Comparison of ENCODE assay signal across 10 mouse cellular contexts in the genomic region with DNA sequence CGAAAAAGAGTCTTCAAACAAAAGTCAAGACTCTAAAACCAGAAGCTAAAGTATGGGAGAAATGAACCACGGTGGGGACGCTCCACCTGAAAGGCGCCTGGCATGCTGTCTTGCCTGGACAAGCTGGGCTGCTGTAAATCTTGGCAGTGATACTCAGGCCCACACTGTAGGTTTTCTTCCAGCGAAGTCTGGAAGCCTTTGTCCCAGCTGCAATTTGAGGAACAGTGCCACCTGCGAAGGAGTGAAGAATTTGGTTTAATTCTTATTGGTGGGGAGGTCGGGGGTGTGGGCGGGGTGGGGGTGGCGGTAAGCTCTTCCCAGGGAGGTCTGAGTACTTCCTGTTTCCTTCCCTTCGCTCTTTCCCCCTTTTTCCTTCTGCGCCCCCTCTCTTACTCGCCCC. TPM values are rescaled to one million over a fixed set of nuclear protein-coding genes. Genes with fewer than 3 reads are reported as not detected.
DNase-seq lines count a peak whose midpoint lies in the region; ATAC-seq and TF ChIP-seq lines count a peak whose summit lies in the region.
"Had no signal": no experiment of that assay in that cellular context is flagged by ENCODE, and none has a peak within 500 bp of the region (broad histone marks: within the 10 kb centered on the region; RNA-seq: fewer than 3 reads in every experiment).

No protein-coding gene starts in this region.

- H3K9me3 ChIP-seq in heart, embryonic 16.5 days (replicated peaks; ENCODE audit: control insufficient read depth, low read length) = peaks cover 2% of the 10 kb centered on the region; the same call in 1 of the 2 replicates
- no peaks in the 10 kb centered on the region for H3K9me3 ChIP-seq in hindbrain, embryonic 11.5 days (ENCODE audit: control insufficient read depth, low read length)
- no peaks in the 10 kb centered on the region for H3K9me3 ChIP-seq in midbrain, embryonic 12.5 days

- H3K79me2 ChIP-seq in heart, adult 2 months (replicated peaks; ENCODE audit: control insufficient read depth, insufficient read depth, low read length) = no peaks in the 10 kb centered on the region

- no peak for ATAC-seq in heart, embryonic 16.5 days (replicated peaks; ENCODE audit: extremely low read depth, insufficient read depth, low FRiP score)
- peak; percentile 28; the same call in 1 of the 2 replicates for ATAC-seq in hindbrain, embryonic 11.5 days (ENCODE audit: low FRiP score)
- peak; percentile 24; the same call in 1 of the 2 replicates for ATAC-seq in midbrain, embryonic 12.5 days (ENCODE audit: low FRiP score, low read depth)

- 0 out of 2 replicates have a peak, but pooled peaks cover 6% of the 10 kb centered on the region for H3K4me1 ChIP-seq in heart, embryonic 16.5 days (ENCODE audit: control insufficient read depth, insufficient read depth, low read length)
- no peaks in the 10 kb centered on the region for H3K4me1 ChIP-seq in heart, adult 2 months (ENCODE audit: control insufficient read depth, insufficient read depth, low read length)
- H3K4me1 ChIP-seq in hindbrain, embryonic 11.5 days (replicated peaks; ENCODE audit: control insufficient read depth, insufficient read depth, low read length) = no peaks in the 10 kb centered on the region
- peaks cover 14% of the 10 kb centered on the region for H3K4me1 ChIP-seq in midbrain, embryonic 12.5 days

- WGBS in heart, embryonic 16.5 days = 15% methylated on average over 10 of the region's 12 CpGs
- WGBS in heart, adult 2 months = 15% methylated on average over 9 of the region's 12 CpGs
- WGBS in hindbrain, embryonic 11.5 days = 10% methylated on average over 11 of the region's 12 CpGs
- 8% methylated on average over 8 of the region's 12 CpGs for WGBS in midbrain, embryonic 12.5 days

- no peak for TF ChIP-seq POLR2A in heart, adult 2 months (IDR thresholded peaks at IDR 0.05; ENCODE audit: insufficient read depth, low read depth, low read length)
- TF ChIP-seq POLR2A in brain, embryonic 14.5 days (IDR thresholded peaks at IDR 0.05; ENCODE audit: borderline replicate concordance, extremely low read depth, insufficient read depth, insufficient read length, poor library complexity, severe bottlenecking) = no peak

- peaks cover 64% of the 10 kb centered on the region for H3K27me3 ChIP-seq in heart, embryonic 16.5 days (ENCODE audit: control insufficient read depth, insufficient read depth, low read length)
- peaks cover 6% of the 10 kb centered on the region; the same call in 1 of the 2 replicates for H3K27me3 ChIP-seq in heart, adult 2 months (ENCODE audit: control insufficient read depth, insufficient read depth, low read length)
- peaks cover 52% of the 10 kb centered on the region for H3K27me3 ChIP-seq in hindbrain, embryonic 11.5 days (ENCODE audit: control insufficient read depth, insufficient read depth, low read length)
- peaks cover 82% of the 10 kb centered on the region for H3K27me3 ChIP-seq in midbrain, embryonic 12.5 days

- intact Hi-C loops in heart, adult 2 months (cut with DNase I) = no loop called here

- no peaks in the 10 kb centered on the region for H3K36me3 ChIP-seq in heart, embryonic 16.5 days (ENCODE audit: control insufficient read depth, insufficient read depth)
- no peaks in the 10 kb centered on the region for H3K36me3 ChIP-seq in heart, adult 2 months (ENCODE audit: control insufficient read depth, insufficient read depth, low read length)
- no peaks in the 10 kb centered on the region for H3K36me3 ChIP-seq in hindbrain, embryonic 11.5 days (ENCODE audit: control insufficient read depth, insufficient read depth, low read length)
- no peaks in the 10 kb centered on the region for H3K36me3 ChIP-seq in midbrain, embryonic 12.5 days

- no peak overlapping the region for H3K27ac ChIP-seq in heart, embryonic 16.5 days (ENCODE audit: low read length)
- H3K27ac ChIP-seq in heart, adult 2 months = no peak overlapping the region
- no peak overlapping the region for H3K27ac ChIP-seq in hindbrain, embryonic 11.5 days (ENCODE audit: low read depth, low read length)
- H3K27ac ChIP-seq in midbrain, embryonic 12.5 days (replicated peaks) = no peak overlapping the region; the same call in 1 of the 2 replicates

- peak overlapping the region; percentile 68 for H3K4me2 ChIP-seq in heart, embryonic 16.5 days (ENCODE audit: low read depth, low read length)
- H3K4me2 ChIP-seq in hindbrain, embryonic 11.5 days (replicated peaks; ENCODE audit: low read depth, low read length) = peak overlapping the region; percentile 47
- peak overlapping the region; percentile 66 for H3K4me2 ChIP-seq in midbrain, embryonic 12.5 days (replicated peaks)

- DNase-seq in heart, adult 2 months = no peak
- peak; percentile 70 for DNase-seq in brain, embryonic 14.5 days (ENCODE audit: low read depth)
- peak; percentile 25 for DNase-seq in hindbrain, embryonic 11.5 days (ENCODE audit: low spot score)
- no peak for DNase-seq in urinary bladder, postnatal 36 days (ENCODE audit: low spot score in 2 of 2)
- DNase-seq in ovary, adult 18-20 months (ENCODE audit: low spot score) = no peak
- no peak for DNase-seq in cerebellum, postnatal 14 days

- TF ChIP-seq EP300 in heart, adult 2 months (IDR thresholded peaks at IDR 0.05; ENCODE audit: insufficient read depth, low read depth, low read length) = no peak

- peak overlapping the region; percentile 44 for H3K4me3 ChIP-seq in heart, embryonic 16.5 days (ENCODE audit: low read length)
- no peak overlapping the region for H3K4me3 ChIP-seq in heart, adult 2 months
- peak overlapping the region; percentile 25; the same call in 1 of the 2 replicates for H3K4me3 ChIP-seq in hindbrain, embryonic 11.5 days (ENCODE audit: low read depth, low read length)
- peak overlapping the region; percentile 37 for H3K4me3 ChIP-seq in midbrain, embryonic 12.5 days

- H3K9ac ChIP-seq in heart, embryonic 16.5 days (ENCODE audit: low read length) = no peak overlapping the region
- H3K9ac ChIP-seq in heart, adult 2 months (ENCODE audit: low read depth, low read length) = no peak overlapping the region
- H3K9ac ChIP-seq in hindbrain, embryonic 11.5 days (ENCODE audit: low read depth, low read length) = no peak overlapping the region; the same call in 1 of the 2 replicates
- H3K9ac ChIP-seq in midbrain, embryonic 12.5 days (replicated peaks) = no peak overlapping the region; the same call in 1 of the 2 replicates

- no peak for TF ChIP-seq CTCF in heart, adult 2 months (IDR thresholded peaks at IDR 0.05)
- TF ChIP-seq CTCF in brain, embryonic 14.5 days (IDR thresholded peaks at IDR 0.05; ENCODE audit: borderline replicate concordance, extremely low read depth, insufficient read depth, insufficient read length) = no peak

RNA-seq across cellular contexts. Expression of a gene that starts 31.9 kb away (rescaled TPM):
- polyA plus RNA-seq in heart, embryonic 16.5 days (2015; fragmentation: Nextera tagmentation; extraction: Ambion mirVana) = not detected in 2 replicates
- not detected for total RNA-seq in heart, adult 2 months (2021)
- 0.06 TPM in 1 of 2 replicates, not detected in the other for polyA plus RNA-seq in heart, adult 2 months (2012; rRNA removed)
- polyA plus RNA-seq in brain, embryonic 14.5 days (2012; rRNA removed) = 24.0 and 26.9 TPM in 2 replicates
- polyA plus RNA-seq in hindbrain, embryonic 11.5 days (2014; fragmentation: Nextera tagmentation; extraction: Ambion mirVana) = 0.09 and 0.18 TPM in 2 replicates
- polyA plus RNA-seq in midbrain, embryonic 12.5 days (2016; fragmentation: Nextera tagmentation; extraction: Ambion mirVana) = 19.8 and 25.1 TPM in 2 replicates
- total RNA-seq: adrenal gland, postnatal 14 days had no signal
- polyA plus RNA-seq: liver, embryonic 16.5 days had no signal

RNA-seq across cellular contexts. Expression of a gene that starts 42.8 kb away (rescaled TPM):
- polyA plus RNA-seq in heart, embryonic 16.5 days (2015; fragmentation: Nextera tagmentation; extraction: Ambion mirVana) = 0.62 and 1.0 TPM in 2 replicates
- under 1 TPM in 1 of 2 experiments, not detected in 1; 0.43 TPM for total RNA-seq in heart, adult 2 months (2021)
- 0.18 and 0.35 TPM in 2 replicates for polyA plus RNA-seq in heart, adult 2 months (2012; rRNA removed)
- polyA plus RNA-seq in brain, embryonic 14.5 days (2012; rRNA removed) = 1.3 and 3.1 TPM in 2 replicates
- 6.8 and 8.3 TPM in 2 replicates for polyA plus RNA-seq in hindbrain, embryonic 11.5 days (2014; fragmentation: Nextera tagmentation; extraction: Ambion mirVana)
- polyA plus RNA-seq in midbrain, embryonic 12.5 days (2016; fragmentation: Nextera tagmentation; extraction: Ambion mirVana) = 3.8 and 8.8 TPM in 2 replicates
- total RNA-seq: adrenal gland, postnatal 14 days had no signal
- polyA plus RNA-seq: liver, embryonic 16.5 days had no signal

Comparison
In these comparisons a context has a peak if more than half of its experiments do, and no peak if none do; other contexts are left out.
1. DNase-seq: peak in brain, embryonic 14.5 days (single experiment) and hindbrain, embryonic 11.5 days (single experiment); none in heart, adult 2 months (0 of 2), urinary bladder, postnatal 36 days (0 of 2), ovary, adult 18-20 months (single experiment) and cerebellum, postnatal 14 days (0 of 2).
2. RNA of a gene that starts 31.9 kb away (polyA plus RNA-seq): 24.0 to 26.9 TPM in brain, embryonic 14.5 days and 19.8 to 25.1 TPM in midbrain, embryonic 12.5 days; 0.09 to 0.18 TPM in hindbrain, embryonic 11.5 days, 0.06 TPM in heart, adult 2 months and not detected in heart, embryonic 16.5 days; every median in the first group is over 10 times any median in the second.
3. Peak in every context shown above with its lines, with median percentiles within 50 percentile points of each other: H3K4me2 ChIP-seq.